Mouse (Mus musculus): Measurements from ENCODE around the gene Psme1.

Psme1 gene

DNA sequence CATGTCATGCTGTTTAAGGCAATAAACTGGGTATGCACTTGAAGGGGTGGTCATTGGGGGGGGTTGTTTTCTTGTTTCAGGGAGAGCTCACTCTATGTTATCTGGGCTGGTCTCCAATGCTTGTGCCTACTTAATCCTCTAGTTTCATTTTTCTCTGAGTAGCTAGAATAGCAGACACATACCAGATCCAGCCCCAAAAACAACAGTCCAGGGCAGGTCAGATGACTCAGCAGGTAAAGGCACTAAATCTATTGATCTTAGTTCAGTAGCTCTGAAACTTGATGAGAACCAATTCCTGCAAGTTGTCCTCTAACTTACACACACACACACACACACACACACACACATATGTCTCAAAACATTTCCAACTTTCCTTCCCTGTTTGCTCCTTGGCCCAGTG is 6.2 kb upstream of the Psme1 start:
- DNase-seq (ENCODE audit: low spot score): no peak

DNA sequence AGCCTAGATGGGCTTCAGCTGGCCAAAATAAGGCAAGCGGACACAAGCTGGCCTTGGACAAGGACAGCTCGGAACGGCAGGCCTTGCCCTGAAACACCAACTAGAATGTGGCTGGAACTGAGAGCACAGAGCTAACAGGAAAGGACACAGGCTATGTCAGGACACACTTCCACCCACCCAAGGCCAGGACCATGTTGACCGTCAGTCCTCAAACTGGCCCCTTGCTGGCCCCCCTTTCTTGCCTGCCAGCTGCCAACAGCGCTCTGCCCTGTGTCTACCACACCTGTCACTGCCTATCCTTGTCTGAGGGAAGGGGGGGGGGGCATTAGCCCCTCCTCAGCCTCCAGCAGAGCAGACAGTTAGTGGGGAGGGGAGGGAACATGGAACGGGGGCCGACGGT is 2.6 kb upstream of the Psme1 start, which contains the start of gene Fitm1:
Fitm1 (plus strand) TSS at position 316 of the 400 bp plus-strand sequence.
- no peak for DNase-seq (ENCODE audit: low spot score)

DNA sequence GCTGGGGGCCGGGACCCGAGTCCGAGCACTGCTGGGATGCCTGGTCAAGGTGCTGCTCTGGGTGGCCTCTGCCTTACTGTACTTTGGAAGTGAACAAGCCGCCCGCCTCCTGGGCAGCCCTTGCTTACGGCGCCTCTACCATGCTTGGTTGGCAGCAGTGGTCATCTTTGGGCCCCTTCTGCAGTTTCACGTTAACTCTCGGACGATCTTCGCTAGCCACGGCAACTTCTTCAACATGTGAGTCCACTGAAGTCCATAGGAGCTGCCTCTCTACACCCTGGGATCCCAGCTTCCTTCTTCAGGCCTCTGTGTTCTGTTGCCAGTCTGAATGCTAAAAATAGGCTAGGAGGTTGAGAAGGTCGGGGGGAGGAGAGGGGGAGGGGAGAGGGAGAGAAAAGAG is 2.2 kb upstream of the Psme1 start:
- DNase-seq (ENCODE audit: low spot score): no peak

DNA sequence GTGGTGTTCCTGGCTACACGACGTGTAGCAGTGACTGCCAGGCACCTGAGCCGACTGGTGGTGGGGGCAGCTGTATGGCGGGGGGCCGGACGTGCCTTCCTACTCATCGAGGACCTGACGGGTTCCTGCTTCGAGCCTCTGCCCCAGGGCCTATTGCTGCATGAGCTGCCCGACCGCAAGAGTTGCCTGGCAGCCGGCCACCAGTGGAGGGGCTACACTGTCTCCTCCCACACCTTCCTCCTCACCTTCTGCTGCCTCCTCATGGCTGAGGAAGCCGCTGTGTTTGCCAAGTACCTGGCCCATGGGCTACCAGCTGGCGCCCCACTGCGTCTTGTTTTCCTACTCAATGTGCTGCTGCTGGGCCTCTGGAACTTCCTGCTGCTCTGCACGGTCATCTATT is 1.5 kb upstream of the Psme1 start:
- DNase-seq (ENCODE audit: low spot score): no peak

DNA sequence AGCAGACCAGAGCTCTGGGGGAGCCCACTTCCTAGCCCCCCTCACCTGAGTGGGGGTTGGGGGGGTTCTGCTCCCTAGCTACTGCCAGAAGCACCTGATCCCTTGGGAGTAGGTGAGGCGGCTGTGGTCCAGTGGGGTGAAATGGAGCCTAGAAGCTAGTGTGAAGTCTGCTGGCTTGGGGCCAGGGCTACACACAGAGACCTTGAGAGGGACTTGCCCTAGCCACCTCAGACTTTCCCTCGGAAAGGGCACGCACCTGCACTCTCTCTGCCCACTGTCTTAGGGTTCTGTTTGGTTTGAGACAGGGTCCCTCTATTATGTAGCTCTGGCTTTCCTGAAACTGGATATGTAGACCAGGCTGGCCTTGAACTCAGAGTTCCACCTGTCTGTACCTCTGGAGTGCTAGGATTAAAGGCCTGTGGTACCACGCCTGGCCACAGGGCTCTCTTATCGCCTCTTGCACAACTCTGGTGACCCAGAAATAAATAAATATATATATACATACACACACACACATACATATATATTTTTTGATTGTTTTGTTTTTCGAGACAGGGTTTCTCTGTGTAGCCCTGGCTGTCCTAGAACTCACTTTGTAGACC is 846 bp downstream of the Psme1 start:
- DNase-seq (ENCODE audit: low spot score): peak; percentile 48

DNA sequence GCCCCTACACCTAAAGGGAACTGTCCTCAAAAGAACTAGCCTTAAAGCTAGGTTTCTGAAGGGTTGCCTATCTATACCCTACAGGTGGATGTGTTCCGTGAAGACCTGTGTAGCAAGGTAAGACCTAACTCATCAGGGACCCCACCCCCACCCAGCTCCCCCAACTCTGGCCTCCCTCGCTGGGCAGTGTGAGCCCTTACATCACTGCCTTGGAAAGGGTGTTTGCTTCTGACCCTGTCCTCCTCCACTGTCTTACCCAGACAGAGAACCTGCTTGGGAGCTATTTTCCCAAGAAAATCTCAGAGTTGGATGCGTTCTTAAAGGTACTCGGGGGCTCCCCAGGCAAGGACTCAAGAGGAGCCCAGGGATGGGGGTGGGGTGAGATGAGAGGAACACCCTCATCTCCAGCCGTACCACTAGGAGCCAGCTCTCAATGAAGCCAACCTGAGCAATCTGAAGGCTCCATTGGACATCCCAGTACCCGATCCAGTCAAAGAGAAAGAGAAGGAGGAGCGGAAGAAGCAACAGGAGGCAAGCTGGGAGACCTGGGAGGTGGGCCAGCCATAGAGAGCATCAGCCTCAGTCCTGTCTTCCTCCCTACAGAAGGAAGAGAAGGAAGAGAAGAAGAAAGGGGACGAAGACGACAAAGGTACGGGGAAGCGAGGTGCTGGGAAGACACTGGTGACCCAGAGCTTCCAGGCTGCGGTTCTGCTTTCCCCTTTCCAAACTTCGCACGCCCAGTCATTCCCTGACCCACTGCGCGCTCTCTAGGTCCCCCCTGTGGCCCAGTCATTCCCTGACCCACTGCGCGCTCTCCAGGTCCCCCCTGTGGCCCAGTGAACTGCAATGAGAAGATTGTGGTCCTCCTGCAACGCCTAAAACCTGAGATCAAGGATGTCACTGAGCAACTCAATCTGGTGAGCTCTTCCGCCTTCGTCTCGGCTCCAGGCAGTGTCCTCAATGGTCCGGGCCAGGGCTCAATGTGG is 1.9 kb downstream of the Psme1 start:
- no peak for DNase-seq (ENCODE audit: low spot score)

DNA sequence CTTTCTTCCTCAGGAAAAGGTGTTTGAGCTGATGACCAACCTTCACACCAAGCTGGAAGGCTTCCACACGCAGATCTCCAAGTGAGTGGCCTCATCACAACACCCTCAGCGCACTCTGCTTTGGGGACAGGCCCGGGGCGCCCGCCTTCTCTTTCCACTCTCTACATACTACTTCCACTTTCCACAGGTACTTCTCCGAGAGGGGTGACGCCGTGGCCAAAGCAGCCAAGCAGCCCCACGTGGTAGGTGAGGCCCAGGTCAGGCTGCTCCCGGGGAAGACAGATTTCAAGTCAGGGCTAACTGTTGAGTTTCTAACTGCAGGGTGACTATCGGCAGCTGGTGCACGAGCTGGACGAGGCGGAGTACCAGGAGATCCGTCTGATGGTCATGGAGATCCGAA is 2.8 kb downstream of the Psme1 start:
- no peak for DNase-seq (ENCODE audit: low spot score)

DNA sequence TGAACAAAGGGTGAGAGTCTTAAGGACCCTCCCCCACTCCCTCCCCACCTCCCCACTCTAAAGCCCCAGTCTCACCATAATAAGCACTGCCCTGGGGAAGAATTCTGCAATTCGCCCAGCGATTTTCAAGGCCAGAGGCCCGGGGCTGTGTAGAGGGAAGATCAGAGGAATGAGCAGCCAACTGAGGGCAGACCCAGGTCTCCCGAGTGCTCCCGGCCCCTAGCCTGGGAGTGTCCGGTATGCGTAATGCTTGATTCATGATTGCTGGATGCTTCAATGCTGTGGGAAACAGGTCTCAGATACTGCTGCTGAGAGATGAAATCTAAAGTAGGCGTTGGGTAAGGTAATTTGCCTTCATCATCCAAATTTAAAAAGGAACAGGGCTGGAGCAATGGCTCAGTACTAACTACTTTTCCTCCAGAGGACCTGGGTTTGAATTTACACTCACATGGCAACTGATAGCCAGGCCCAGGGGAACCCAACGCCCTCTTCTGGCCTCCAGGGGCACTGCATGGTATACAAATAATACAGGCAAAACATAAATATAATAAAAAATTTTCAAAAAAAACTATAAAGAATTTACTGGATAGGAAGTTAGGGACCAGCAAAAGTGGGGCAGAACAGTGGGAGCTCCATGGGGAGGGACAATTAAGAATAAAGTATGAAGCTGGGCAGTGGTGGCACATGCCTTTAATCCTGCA is 4.2 kb downstream of the Psme1 start:
- DNase-seq (ENCODE audit: low spot score): no peak

DNA sequence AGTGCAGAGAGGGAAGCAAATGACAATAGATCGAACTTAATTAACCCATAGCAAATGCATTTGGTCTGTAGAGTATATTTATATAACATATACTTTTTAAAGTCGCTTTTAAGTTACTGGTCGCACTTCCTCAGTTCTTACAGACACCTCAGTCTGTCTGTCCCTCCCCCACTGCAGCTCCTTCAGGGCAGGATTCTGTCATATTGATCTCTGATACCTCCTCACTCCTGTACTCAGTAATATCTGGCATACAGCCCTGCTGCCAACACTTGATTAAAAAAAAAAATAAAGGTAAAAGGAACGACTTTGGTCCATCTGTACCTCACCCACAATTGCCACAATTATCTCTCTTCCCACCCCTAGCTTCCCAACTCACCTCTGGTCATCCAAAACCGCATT is 6.4 kb downstream of the Psme1 start:
- no peak for DNase-seq (ENCODE audit: low spot score)

DNA sequence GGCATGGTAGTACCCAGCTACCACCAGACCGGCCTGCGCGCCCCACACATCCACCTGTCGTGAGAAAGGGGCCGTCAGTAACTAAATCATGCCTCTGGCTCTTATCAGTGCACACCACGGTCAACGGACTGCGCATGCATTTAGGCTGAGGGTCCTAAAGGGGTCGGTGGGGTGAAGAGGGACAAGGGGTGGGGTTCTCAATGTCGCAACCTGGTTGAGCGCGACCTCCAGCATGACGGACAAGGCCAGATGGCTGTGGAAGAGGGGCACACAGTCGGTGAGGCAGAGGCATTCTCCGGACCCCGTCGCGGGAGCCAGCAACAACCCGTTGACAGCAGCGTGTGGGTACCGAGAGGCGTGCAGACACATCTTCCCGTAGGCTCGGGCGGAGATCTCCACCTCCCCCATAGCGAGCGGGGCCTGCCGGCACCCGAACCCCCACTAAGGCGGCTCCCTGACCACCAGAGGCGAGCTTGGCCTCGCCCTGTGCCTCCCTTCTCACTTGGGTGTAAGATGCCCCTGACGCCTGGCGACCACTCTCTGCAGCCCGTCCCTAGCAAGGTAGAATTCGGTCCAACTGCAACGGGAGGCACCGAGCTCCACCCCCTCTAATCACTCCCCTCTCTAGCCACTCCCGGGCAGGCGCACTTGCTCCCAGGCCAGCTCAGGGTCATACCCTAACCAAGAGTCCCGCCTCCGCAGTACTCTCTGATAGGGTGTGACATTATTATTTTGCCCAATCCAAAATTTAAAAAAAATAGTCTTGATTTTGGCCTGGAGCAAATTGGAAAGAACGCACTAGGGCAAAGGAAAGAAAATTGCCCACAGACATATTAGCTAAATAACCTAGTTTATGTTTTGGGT is 7.0 kb downstream of the Psme1 start, which contains the start of gene Emc9:
Emc9 (minus strand) TSS at position 601 of the 864 bp plus-strand sequence.
- peak; percentile 64 for DNase-seq (ENCODE audit: low spot score)

DNA sequence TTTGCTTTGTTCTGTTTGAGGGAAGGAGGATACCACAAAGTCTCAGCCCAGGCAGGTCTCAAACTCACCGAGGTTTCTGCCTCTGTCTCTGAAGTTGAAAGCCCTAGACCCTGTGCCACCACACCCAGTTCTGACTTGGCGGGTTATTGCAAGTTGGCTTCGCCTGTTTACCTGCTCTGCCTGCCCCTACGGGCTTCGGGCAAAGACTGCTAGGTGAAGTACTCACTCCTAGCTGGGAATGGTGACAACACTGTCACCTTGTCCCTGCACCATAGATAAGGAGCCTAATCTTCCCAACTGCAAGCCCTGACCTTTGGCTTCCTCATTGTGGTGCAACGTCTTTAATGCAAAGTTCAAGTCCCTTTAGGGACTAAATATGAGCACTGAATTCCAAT is 7.6 kb downstream of the Psme1 start:
- no peak for DNase-seq (ENCODE audit: low spot score)

DNA sequence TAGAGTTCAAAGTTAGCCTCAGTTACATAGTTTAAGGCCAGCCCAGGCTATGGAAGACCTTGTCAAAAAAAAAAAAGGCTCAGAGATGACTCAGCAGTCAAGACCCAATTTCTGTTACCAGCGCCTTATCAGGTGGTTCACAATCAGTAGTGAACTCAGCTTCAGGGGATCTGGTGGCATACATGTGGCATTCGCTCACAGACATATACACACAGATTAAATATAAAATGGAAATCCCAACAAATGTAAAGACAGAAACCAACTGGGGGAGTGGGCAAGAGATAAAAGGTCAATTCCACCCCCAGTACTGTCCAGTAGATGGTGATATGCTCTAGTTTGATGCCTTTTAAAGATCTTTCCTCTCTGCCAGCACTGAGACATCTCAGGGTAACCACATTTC is 8.2 kb downstream of the Psme1 start:
- no peak for DNase-seq (ENCODE audit: low spot score)

DNA sequence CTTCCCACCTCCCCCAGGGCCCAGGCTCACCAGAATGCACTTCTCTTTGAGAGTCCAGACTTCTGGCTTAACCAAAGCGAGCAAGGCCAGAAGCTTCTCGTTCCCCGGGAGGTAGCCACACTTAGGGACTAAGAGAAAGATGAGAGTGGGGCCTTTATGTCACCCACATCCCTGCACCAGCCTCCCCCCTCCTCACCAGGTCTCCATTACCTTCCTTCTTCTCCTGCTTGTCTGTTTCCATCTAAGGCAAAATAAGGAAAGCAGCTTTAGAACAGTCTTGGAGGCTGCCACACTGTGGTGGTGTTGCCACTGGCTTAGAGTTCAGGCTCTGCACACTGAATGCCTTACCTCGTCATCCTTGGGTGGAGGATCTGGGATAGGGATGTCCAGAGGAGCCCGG is 11.3 kb downstream of the Psme1 start:
- DNase-seq (ENCODE audit: low spot score): no peak

DNA sequence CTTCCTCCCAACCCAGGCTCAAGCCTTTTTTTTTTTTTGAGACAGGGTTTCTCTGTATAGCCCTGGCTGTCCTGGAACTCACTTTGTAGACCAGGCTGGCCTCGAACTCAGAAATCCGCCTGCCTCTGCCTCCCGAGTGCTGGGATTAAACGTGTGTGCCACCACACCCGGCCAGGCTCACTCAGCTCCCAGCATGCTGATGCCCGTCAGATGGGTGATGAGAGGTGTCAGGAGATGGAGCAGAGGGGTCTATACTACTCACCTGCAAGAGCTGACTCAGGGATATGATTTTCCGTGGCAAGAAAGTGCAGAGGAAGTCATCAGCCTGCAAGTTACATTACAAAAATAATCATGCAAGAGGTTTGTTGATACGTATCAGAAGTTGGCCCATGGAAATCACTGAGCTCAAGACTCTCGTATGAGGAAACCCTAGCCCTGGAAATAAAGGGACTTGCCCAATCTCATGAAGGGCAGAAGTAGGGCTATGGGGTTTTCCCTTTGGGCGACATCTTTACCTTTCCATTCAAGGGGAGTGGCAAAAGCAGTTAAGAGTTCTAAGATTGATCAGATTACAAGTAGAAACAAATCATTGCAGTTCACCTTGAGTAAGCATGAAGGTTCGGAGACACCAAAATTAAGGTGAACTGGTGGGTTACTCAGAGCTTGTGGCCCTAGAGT is 12.0 kb downstream of the Psme1 start:
- DNase-seq (ENCODE audit: low spot score): no peak

DNA sequence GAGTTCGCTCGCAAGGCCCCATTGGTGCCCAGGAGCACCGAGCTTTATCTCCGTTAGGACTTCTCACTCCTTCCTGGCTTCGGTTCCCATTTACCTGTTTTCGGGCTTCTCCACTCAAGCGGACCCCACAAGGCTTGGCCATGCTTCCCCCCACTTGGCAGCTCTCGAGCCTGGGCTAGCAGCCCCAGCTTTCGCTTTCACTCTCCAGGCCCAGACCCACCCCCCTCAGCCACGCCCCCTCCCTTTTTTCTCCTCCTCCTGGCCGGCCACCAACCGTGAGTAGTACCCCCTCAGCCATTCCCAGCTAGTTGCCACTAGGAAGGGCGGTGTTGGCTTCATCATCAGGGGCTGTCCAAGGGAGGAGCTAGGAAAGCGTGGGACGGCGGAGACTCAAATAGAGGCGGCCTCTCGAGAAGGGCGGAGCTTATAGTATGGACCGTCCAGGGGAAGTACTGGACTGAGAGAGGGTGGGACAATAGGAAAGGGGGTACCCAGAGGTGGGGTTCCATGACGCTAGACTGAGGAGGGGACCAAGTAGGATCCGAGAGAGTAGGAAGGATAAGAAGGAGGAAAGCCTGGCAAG is 12.9 kb downstream of the Psme1 start, which contains the start of gene Psme2:
Psme2 (minus strand) TSS at position 366 of the 583 bp plus-strand sequence.
- DNase-seq (ENCODE audit: low spot score): peak; percentile 82

DNA sequence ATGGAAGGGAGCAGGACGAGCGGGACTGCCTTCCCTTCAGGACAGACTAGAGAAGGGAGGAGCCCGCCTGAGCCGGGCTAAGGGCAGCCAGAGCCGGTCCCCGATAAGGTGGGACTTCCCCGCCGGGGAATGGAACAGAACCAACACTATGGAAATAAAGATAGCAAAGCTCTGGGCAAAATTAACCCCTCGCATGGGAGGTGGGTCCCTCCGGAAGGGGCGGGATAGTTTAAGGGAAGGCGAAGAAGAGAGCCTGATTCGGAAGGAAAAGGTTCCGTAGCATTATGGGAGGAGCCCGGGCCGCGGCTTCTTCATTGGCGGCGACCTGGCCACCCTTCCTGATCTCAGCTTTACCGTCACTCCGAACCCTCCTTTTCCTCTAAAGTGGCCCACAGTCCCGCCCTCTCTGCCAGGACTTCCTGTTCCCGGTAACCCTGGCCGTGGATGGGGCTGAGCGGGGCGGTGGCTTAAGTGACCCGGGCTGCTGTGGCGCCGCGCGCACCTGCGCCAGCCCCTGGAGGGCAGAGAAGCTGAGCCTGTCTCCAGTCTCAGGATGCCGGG is 13.5 kb downstream of the Psme1 start, which contains the start of gene Rnf31:
Rnf31 (plus strand) TSS at position 378 of the 561 bp plus-strand sequence.
- peak; percentile 82 for DNase-seq (ENCODE audit: low spot score)

DNA sequence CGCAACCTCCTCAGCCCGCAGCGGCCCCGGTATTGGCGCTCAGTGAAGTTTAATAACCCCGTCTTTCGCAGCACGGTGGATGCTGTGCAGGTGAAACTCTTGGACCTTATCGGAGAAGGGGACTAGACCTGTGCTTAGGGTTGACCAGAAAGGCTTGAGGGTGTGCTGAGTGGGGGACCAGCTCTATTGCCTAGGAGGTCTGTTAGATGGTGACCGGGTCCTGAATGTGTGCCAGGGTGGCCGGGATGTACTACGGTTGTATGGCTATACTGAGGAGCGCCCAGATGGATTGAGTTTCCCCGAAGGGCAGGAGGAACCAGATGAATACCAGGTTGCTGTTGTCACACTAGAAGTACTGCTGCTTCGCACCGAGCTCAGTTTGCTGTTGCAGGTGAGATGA is 14.3 kb downstream of the Psme1 start:
- no peak for DNase-seq (ENCODE audit: low spot score)

DNA sequence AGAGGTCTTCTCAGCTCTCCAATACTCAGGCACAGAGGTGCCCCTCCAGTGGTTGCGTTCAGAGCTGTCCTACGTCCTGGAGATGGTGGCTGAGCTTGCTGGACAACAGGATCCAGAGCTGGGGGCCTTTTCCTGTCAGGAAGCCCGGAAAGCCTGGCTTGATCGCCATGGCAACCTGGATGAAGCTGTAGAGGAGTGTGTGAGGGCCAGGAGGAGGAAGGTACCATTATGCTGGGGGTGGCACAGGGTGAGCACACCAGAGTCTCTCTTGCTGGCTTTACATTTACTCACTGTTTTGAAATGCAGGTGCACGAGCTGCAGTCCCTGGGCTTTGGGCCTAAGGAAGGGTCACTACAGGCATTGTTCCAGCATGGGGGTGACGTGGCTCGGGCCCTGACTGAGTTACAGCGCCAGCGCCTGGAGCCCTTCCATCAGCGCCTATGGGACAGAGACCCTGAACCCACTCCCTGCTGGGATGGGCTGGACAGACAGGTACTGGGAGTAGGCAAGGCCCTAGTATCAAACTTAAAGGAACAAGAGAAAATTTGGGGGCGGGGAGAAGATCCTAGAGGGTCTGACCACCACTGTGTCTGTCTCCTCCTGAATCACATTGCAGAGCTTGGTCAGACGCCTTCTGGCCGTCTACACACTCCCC is 18.2 kb downstream of the Psme1 start:
- no peak for DNase-seq (ENCODE audit: low spot score)

DNA sequence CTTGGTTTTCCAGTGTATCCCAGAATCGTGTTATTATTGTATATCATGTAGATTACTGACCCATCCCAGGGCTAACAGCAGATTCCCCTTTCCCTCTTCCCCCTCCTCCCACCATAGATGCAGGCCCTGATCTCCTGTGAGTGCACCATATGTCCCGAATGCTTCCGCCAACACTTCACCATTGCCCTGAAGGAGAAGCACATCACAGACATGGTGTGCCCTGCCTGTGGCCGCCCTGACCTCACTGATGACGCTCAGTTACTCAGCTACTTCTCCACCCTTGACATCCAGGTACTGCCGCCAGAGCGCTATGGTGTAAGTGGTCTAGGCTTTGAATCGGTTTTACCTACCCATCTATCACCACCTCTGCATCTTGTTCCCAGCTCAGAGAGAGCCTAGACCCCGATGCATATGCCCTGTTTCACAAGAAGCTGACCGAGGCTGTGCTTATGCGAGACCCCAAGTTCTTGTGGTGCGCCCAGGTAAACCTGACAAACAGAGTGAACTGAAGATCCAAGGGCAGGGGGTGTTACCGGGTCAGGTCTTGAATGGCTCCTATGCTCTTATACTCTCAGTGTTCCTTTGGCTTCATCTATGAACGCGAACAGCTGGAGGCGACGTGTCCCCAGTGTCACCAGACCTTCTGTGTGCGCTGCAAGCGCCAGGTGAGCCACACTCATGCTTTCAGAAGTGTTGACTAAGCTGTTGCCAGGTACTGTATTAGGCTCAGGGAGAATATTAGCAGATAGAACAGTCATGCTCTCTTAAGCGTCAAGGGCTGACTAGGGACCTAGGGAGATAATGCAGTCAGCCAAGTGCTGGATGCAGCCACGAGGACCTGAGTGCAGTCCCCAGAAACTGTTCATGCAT is 20.8 kb downstream of the Psme1 start:
- DNase-seq (ENCODE audit: low spot score): no peak

Measured in urinary bladder, postnatal 25 days (tissue).